Mouse (Mus musculus): Measurements from ENCODE around the gene Sox5.

GRCm38 (mm10) chr6:144336789-144337188 lies 445.0 kb downstream of the Sox5 start:
- TF ChIP-seq CTCF (IDR thresholded peaks at IDR 0.05; ENCODE audit: extremely low read depth, insufficient read depth, low read length) (no peak), POLR2A (IDR thresholded peaks at IDR 0.05; ENCODE audit: extremely low read depth, insufficient read depth, low read length) (no peak)

All from cortical plate, adult 2 months (tissue).